In the genomic region with DNA sequence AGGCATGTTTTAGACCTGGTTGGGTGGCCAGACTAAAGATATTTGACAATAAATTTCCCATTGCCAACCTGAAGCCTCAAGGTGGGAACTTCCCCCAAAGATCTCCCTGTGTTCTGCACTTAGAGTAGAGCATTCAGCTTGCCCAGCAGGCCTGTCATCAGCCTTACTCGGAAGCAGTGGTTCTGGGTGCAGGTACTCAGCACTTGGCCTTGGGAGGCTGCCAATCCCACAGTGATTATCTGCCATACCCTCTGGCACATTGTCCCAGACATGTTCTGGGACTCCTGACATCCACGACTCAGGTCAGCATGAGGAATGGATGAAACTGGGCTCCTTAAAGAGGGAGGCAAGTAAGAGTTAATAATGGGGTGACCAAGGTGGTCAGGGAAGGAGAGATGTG, we compare ENCODE assay signal across 30 mouse cellular contexts. TPM values are rescaled to one million over a fixed set of nuclear protein-coding genes. Genes with fewer than 3 reads are reported as not detected.
A peak's percentile ranks its signal among the peaks of the same experiment; 100 is the strongest.
DNase-seq lines count a peak whose midpoint lies in the region; ATAC-seq and TF ChIP-seq lines count a peak whose summit lies in the region.
"Had no signal": no experiment of that assay in that cellular context is flagged by ENCODE, and none has a peak within 500 bp of the region (broad histone marks: within the 10 kb centered on the region; RNA-seq: fewer than 3 reads in every experiment).

No protein-coding gene starts in this region.

- no peak for DNase-seq in embryonic facial prominence, embryonic 10.5 days (ENCODE audit: low spot score)
- DNase-seq in heart, postnatal 0 days (ENCODE audit: low spot score) = no peak
- peak; percentile 22 for DNase-seq in MEL (ENCODE audit: low read depth, low spot score)
- DNase-seq in thymus, adult 18-20 months = no peak
- DNase-seq: adrenal gland, adult 2 months; adrenal gland, postnatal 10 days; adrenal gland, postnatal 25 days; B cell, adult 2 months; cerebellum, adult 11 months; cerebellum, adult 18-20 months; cerebellum, adult 8-10 months; cerebellum, adult 9-11 months; cerebellum, postnatal 14 days; cerebellum, postnatal 36 days; embryo, embryonic 11 days had no signal

- no peak for TF ChIP-seq RAD21 in MEL (IDR thresholded peaks at IDR 0.05; ENCODE audit: low read depth, low read length)

- H3K4me2 ChIP-seq in embryonic facial prominence, embryonic 13.5 days = no peak overlapping the region
- no peak overlapping the region for H3K4me2 ChIP-seq in heart, embryonic 15.5 days
- no peak overlapping the region for H3K4me2 ChIP-seq in heart, embryonic 11.5 days
- H3K4me2 ChIP-seq in heart, postnatal 0 days (ENCODE audit: low read depth, low read length) = no peak overlapping the region
- no peak overlapping the region for H3K4me2 ChIP-seq in heart, embryonic 12.5 days
- H3K4me2 ChIP-seq: embryonic facial prominence, embryonic 12.5 days; embryonic facial prominence, embryonic 15.5 days; forebrain, embryonic 12.5 days had no signal

- TF ChIP-seq POLR2A in MEL (IDR thresholded peaks at IDR 0.05; ENCODE audit: control insufficient read depth in 1 of 2, insufficient read depth in 1 of 2, low read depth in 1 of 2, low read length in 2 of 2, poor library complexity in 1 of 2) = no peak

- H3K4me3 ChIP-seq in embryonic facial prominence, embryonic 13.5 days = no peak overlapping the region
- H3K4me3 ChIP-seq in embryonic facial prominence, embryonic 10.5 days = no peak overlapping the region
- no peak overlapping the region for H3K4me3 ChIP-seq in heart, embryonic 15.5 days
- H3K4me3 ChIP-seq in heart, embryonic 11.5 days (ENCODE audit: low read depth, low read length) = no peak overlapping the region
- H3K4me3 ChIP-seq in heart, postnatal 0 days (ENCODE audit: low read depth, low read length) = no peak overlapping the region
- no peak overlapping the region for H3K4me3 ChIP-seq in heart, embryonic 12.5 days
- H3K4me3 ChIP-seq in MEL (ENCODE audit: control insufficient read depth in 1 of 2, insufficient read depth in 1 of 2, low read depth in 2 of 2, low read length in 2 of 2) = no peak overlapping the region
- H3K4me3 ChIP-seq: embryonic facial prominence, embryonic 12.5 days; embryonic facial prominence, embryonic 15.5 days; erythroblast, embryonic 14.5 days; forebrain, embryonic 10.5 days; forebrain, embryonic 12.5 days had no signal

- ATAC-seq in embryonic facial prominence, embryonic 13.5 days (ENCODE audit: insufficient number of reproducible peaks, insufficient read depth, low FRiP score, low TSS enrichment, low read depth) = no peak
- 0 out of 2 replicates have a peak, but pooled peaks have one; percentile 43 for ATAC-seq in heart, embryonic 15.5 days (replicated peaks; ENCODE audit: insufficient number of reproducible peaks, insufficient read depth, low FRiP score, low read depth)
- ATAC-seq in heart, embryonic 11.5 days (replicated peaks; ENCODE audit: insufficient number of reproducible peaks, low FRiP score, low TSS enrichment) = no peak
- ATAC-seq in heart, postnatal 0 days (ENCODE audit: insufficient read depth, low read depth) = peak; percentile 62; the same call in 1 of the 2 replicates
- no peak for ATAC-seq in heart, embryonic 12.5 days (ENCODE audit: insufficient number of reproducible peaks, low FRiP score)
- ATAC-seq: CD4-positive, CD25-positive, alpha-beta regulatory T cell, adult 4 months; forebrain, embryonic 14.5 days; forebrain, embryonic 16.5 days had no signal

- no peak overlapping the region for H3K27ac ChIP-seq in embryonic facial prominence, embryonic 13.5 days
- no peak overlapping the region for H3K27ac ChIP-seq in embryonic facial prominence, embryonic 10.5 days (replicated peaks)
- H3K27ac ChIP-seq in heart, embryonic 15.5 days = no peak overlapping the region
- no peak overlapping the region for H3K27ac ChIP-seq in heart, embryonic 11.5 days (ENCODE audit: low read depth, low read length)
- H3K27ac ChIP-seq in heart, postnatal 0 days (ENCODE audit: low read depth) = no peak overlapping the region
- no peak overlapping the region for H3K27ac ChIP-seq in heart, embryonic 12.5 days (ENCODE audit: poor library complexity, severe bottlenecking)
- H3K27ac ChIP-seq in MEL (ENCODE audit: control insufficient read depth, low read depth, low read length) = no peak overlapping the region
- H3K27ac ChIP-seq: embryonic facial prominence, embryonic 12.5 days; embryonic facial prominence, embryonic 15.5 days; forebrain, embryonic 10.5 days; forebrain, embryonic 12.5 days had no signal

- H3K27me3 ChIP-seq in embryonic facial prominence, embryonic 13.5 days = no peaks in the 10 kb centered on the region
- no peaks in the 10 kb centered on the region; the same call in 1 of the 2 replicates for H3K27me3 ChIP-seq in embryonic facial prominence, embryonic 10.5 days (replicated peaks; ENCODE audit: low read depth, poor library complexity, severe bottlenecking)
- 0 out of 2 replicates have a peak, but pooled peaks cover 16% of the 10 kb centered on the region for H3K27me3 ChIP-seq in heart, embryonic 15.5 days
- no peaks in the 10 kb centered on the region for H3K27me3 ChIP-seq in heart, embryonic 11.5 days (ENCODE audit: control insufficient read depth, insufficient read depth, low read length)
- H3K27me3 ChIP-seq in heart, postnatal 0 days (ENCODE audit: control insufficient read depth, insufficient read depth, low read length) = no peaks in the 10 kb centered on the region
- H3K27me3 ChIP-seq in heart, embryonic 12.5 days (replicated peaks) = peaks cover 33% of the 10 kb centered on the region
- no peaks in the 10 kb centered on the region for H3K27me3 ChIP-seq in MEL (ENCODE audit: control insufficient read depth in 1 of 2, insufficient read depth in 2 of 2, low read length in 2 of 2)
- H3K27me3 ChIP-seq: CH12.LX; embryonic facial prominence, embryonic 12.5 days; embryonic facial prominence, embryonic 15.5 days; forebrain, embryonic 12.5 days had no signal

- 0 out of 2 replicates have a peak overlapping the region, but pooled peaks have one; percentile 3 for H3K9ac ChIP-seq in embryonic facial prominence, embryonic 13.5 days
- H3K9ac ChIP-seq in heart, embryonic 15.5 days = no peak overlapping the region
- no peak overlapping the region for H3K9ac ChIP-seq in heart, embryonic 11.5 days (ENCODE audit: low read depth, low read length)
- no peak overlapping the region for H3K9ac ChIP-seq in heart, postnatal 0 days (replicated peaks; ENCODE audit: low read depth, low read length)
- H3K9ac ChIP-seq in heart, embryonic 12.5 days = no peak overlapping the region
- no peak overlapping the region for H3K9ac ChIP-seq in MEL (ENCODE audit: control insufficient read depth, low read depth, low read length, poor library complexity, severe bottlenecking)
- H3K9ac ChIP-seq: embryonic facial prominence, embryonic 12.5 days; embryonic facial prominence, embryonic 15.5 days; forebrain, embryonic 12.5 days had no signal

- no peaks in the 10 kb centered on the region for H3K9me3 ChIP-seq in embryonic facial prominence, embryonic 13.5 days
- no peaks in the 10 kb centered on the region for H3K9me3 ChIP-seq in embryonic facial prominence, embryonic 10.5 days
- H3K9me3 ChIP-seq in heart, embryonic 15.5 days (replicated peaks) = no peaks in the 10 kb centered on the region
- H3K9me3 ChIP-seq in heart, embryonic 11.5 days (replicated peaks; ENCODE audit: control insufficient read depth, low read length) = no peaks in the 10 kb centered on the region
- H3K9me3 ChIP-seq in heart, postnatal 0 days (replicated peaks; ENCODE audit: control insufficient read depth, low read length) = no peaks in the 10 kb centered on the region
- no peaks in the 10 kb centered on the region for H3K9me3 ChIP-seq in heart, embryonic 12.5 days (replicated peaks)
- H3K9me3 ChIP-seq in MEL (replicated peaks; ENCODE audit: insufficient read depth, low read length) = no peaks in the 10 kb centered on the region
- H3K9me3 ChIP-seq: embryonic facial prominence, embryonic 12.5 days; embryonic facial prominence, embryonic 15.5 days; forebrain, embryonic 10.5 days; forebrain, embryonic 12.5 days; G1E had no signal

- 72% methylated on average over 2 of the region's 2 CpGs for WGBS in embryonic facial prominence, embryonic 13.5 days
- 88% methylated on average over 2 of the region's 2 CpGs for WGBS in embryonic facial prominence, embryonic 10.5 days
- WGBS in heart, embryonic 15.5 days = 33% methylated on average over 2 of the region's 2 CpGs
- WGBS in heart, embryonic 11.5 days (ENCODE audit: insufficient replicate concordance) = 70% methylated on average over 2 of the region's 2 CpGs
- WGBS in heart, postnatal 0 days = 31% methylated on average over 2 of the region's 2 CpGs
- 40% methylated on average over 2 of the region's 2 CpGs for WGBS in heart, embryonic 12.5 days

- peaks cover 25% of the 10 kb centered on the region for H3K4me1 ChIP-seq in embryonic facial prominence, embryonic 13.5 days
- H3K4me1 ChIP-seq in embryonic facial prominence, embryonic 10.5 days = peaks cover 14% of the 10 kb centered on the region
- H3K4me1 ChIP-seq in heart, embryonic 15.5 days (replicated peaks) = peaks cover 5% of the 10 kb centered on the region; the same call in 1 of the 2 replicates
- no peaks in the 10 kb centered on the region for H3K4me1 ChIP-seq in heart, embryonic 11.5 days (ENCODE audit: control insufficient read depth, insufficient read depth, low read length)
- H3K4me1 ChIP-seq in heart, postnatal 0 days (ENCODE audit: control insufficient read depth, insufficient read depth) = no peaks in the 10 kb centered on the region
- no peaks in the 10 kb centered on the region for H3K4me1 ChIP-seq in heart, embryonic 12.5 days (replicated peaks)
- H3K4me1 ChIP-seq in MEL (ENCODE audit: control insufficient read depth in 1 of 2, insufficient read depth in 2 of 2, low read length in 2 of 2) = no peaks in the 10 kb centered on the region
- H3K4me1 ChIP-seq: embryonic facial prominence, embryonic 12.5 days; forebrain, embryonic 12.5 days had no signal

- TF ChIP-seq CTCF in heart, postnatal 0 days (IDR thresholded peaks at IDR 0.05; ENCODE audit: low read depth) = no peak
- no peak for TF ChIP-seq CTCF in MEL (IDR thresholded peaks at IDR 0.05 in 2 of 3, conservative IDR thresholded peaks at IDR 0.05 in 1 of 3; ENCODE audit: control insufficient read depth in 1 of 3, insufficient read depth in 1 of 3, low read depth in 2 of 3, low read length in 3 of 3, poor library complexity in 1 of 3, severe bottlenecking in 1 of 3)

- no peaks in the 10 kb centered on the region for H3K79me2 ChIP-seq in MEL (ENCODE audit: control insufficient read depth, insufficient read depth, low read length, poor library complexity)

- peaks cover 13% of the 10 kb centered on the region for H3K36me3 ChIP-seq in embryonic facial prominence, embryonic 13.5 days
- H3K36me3 ChIP-seq in embryonic facial prominence, embryonic 10.5 days (replicated peaks) = no peaks in the 10 kb centered on the region
- no peaks in the 10 kb centered on the region for H3K36me3 ChIP-seq in heart, embryonic 15.5 days
- no peaks in the 10 kb centered on the region for H3K36me3 ChIP-seq in heart, embryonic 11.5 days (ENCODE audit: control insufficient read depth, insufficient read depth, low read length)
- H3K36me3 ChIP-seq in heart, postnatal 0 days (replicated peaks; ENCODE audit: control insufficient read depth, insufficient read depth, low read length) = no peaks in the 10 kb centered on the region
- H3K36me3 ChIP-seq in heart, embryonic 12.5 days = no peaks in the 10 kb centered on the region
- H3K36me3 ChIP-seq in MEL (ENCODE audit: control insufficient read depth in 1 of 2, insufficient read depth in 2 of 2, low read length in 2 of 2) = no peaks in the 10 kb centered on the region
- H3K36me3 ChIP-seq: embryonic facial prominence, embryonic 12.5 days; embryonic facial prominence, embryonic 15.5 days; forebrain, embryonic 12.5 days had no signal

- no peak for TF ChIP-seq EP300 in heart, postnatal 0 days (IDR thresholded peaks at IDR 0.05; ENCODE audit: low read depth)
- no peak for TF ChIP-seq EP300 in MEL (IDR thresholded peaks at IDR 0.05; ENCODE audit: low read depth in 1 of 2, low read length in 2 of 2)

RNA-seq across cellular contexts. Expression of gene Tbx1, which starts 26.0 kb away (rescaled TPM):
- 7.9 and 8.3 TPM in 2 replicates for polyA plus RNA-seq in embryonic facial prominence, embryonic 13.5 days (2015; fragmentation: Nextera tagmentation; extraction: Ambion mirVana)
- polyA plus RNA-seq in embryonic facial prominence, embryonic 10.5 days (2016; fragmentation: Nextera tagmentation; extraction: Ambion mirVana) = 8.1 and 9.5 TPM in 2 replicates
- 0.66 and 1.5 TPM in 2 replicates for polyA plus RNA-seq in heart, embryonic 15.5 days (2015; fragmentation: Nextera tagmentation; extraction: Ambion mirVana)
- 1.2 and 1.4 TPM in 2 replicates for polyA plus RNA-seq in heart, embryonic 11.5 days (2014; fragmentation: Nextera tagmentation; extraction: Ambion mirVana)
- 2.1 TPM in 1 of 2 replicates, not detected in the other for total RNA-seq in heart, postnatal 0 days (2014; rRNA removed; ENCODE audit: low replicate concordance)
- polyA plus RNA-seq in heart, postnatal 0 days (2015; fragmentation: Nextera tagmentation; extraction: Ambion mirVana) = 0.11 and 0.14 TPM in 2 replicates
- 0.13 and 0.67 TPM in 2 replicates for polyA plus RNA-seq in heart, embryonic 12.5 days (2016; fragmentation: Nextera tagmentation; extraction: Ambion mirVana)
- not detected in 2 replicates for total RNA-seq in MEL (2012; rRNA removed)
- polyA plus RNA-seq in MEL (2012; ENCODE audit: insufficient read depth in 1 of 2, insufficient read length in 2 of 2, low read depth in 1 of 2, low replicate concordance in 2 of 2, missing spikeins in 1 of 2) = not detected
- total RNA-seq: adrenal gland, postnatal 25 days; common myeloid progenitor, adult 5-6 weeks had no signal
- polyA plus RNA-seq: CD4-positive, CD25-positive, alpha-beta regulatory T cell, adult 4 months; erythroblast, embryonic 14.5 days; G1E had no signal

RNA-seq across cellular contexts. Expression of gene Gp1bb, which starts 57.7 kb away (rescaled TPM):
- 2.2 and 3.2 TPM in 2 replicates for polyA plus RNA-seq in embryonic facial prominence, embryonic 13.5 days (2015; fragmentation: Nextera tagmentation; extraction: Ambion mirVana)
- 2.6 and 3.5 TPM in 2 replicates for polyA plus RNA-seq in embryonic facial prominence, embryonic 10.5 days (2016; fragmentation: Nextera tagmentation; extraction: Ambion mirVana)
- polyA plus RNA-seq in heart, embryonic 15.5 days (2015; fragmentation: Nextera tagmentation; extraction: Ambion mirVana) = 3.7 and 3.8 TPM in 2 replicates
- 8.3 and 8.6 TPM in 2 replicates for polyA plus RNA-seq in heart, embryonic 11.5 days (2014; fragmentation: Nextera tagmentation; extraction: Ambion mirVana)
- total RNA-seq in heart, postnatal 0 days (2014; rRNA removed; ENCODE audit: low replicate concordance) = 2.1 and 5.4 TPM in 2 replicates
- 3.0 TPM in 2 replicates for polyA plus RNA-seq in heart, postnatal 0 days (2015; fragmentation: Nextera tagmentation; extraction: Ambion mirVana)
- 5.5 and 7.9 TPM in 2 replicates for polyA plus RNA-seq in heart, embryonic 12.5 days (2016; fragmentation: Nextera tagmentation; extraction: Ambion mirVana)
- 0.35 and 0.42 TPM in 2 replicates for total RNA-seq in MEL (2012; rRNA removed)
- under 1 TPM in 1 of 2 experiments, not detected in 1; 0.14 TPM for polyA plus RNA-seq in MEL (2012; ENCODE audit: insufficient read depth in 1 of 2, insufficient read length in 2 of 2, low read depth in 1 of 2, low replicate concordance in 2 of 2, missing spikeins in 1 of 2)
- total RNA-seq: adrenal gland, adult 2 months; adrenal gland, postnatal 25 days; CH12.LX had no signal
- polyA plus RNA-seq: CD4-positive, CD25-positive, alpha-beta regulatory T cell, adult 4 months had no signal

Comparison
In these comparisons a context has a peak if more than half of its experiments do, and no peak if none do; other contexts are left out.
1. ATAC-seq: peak in heart, embryonic 15.5 days (single experiment) and heart, postnatal 0 days (single experiment); none in embryonic facial prominence, embryonic 13.5 days (single experiment), heart, embryonic 11.5 days (single experiment) and heart, embryonic 12.5 days (single experiment).